ENCODE assay signal across 17 mouse cellular contexts in genomic region chr15:103083598-103083997, GRCm38 (mm10).
"Had no signal": no experiment of that assay in that cellular context is flagged by ENCODE, and none has a peak within 500 bp of the region (broad histone marks: within the 10 kb centered on the region; RNA-seq: fewer than 3 reads in every experiment).

No protein-coding gene starts in this region.

- H3K9me3 ChIP-seq: limb, embryonic 10.5 days; limb, embryonic 13.5 days; megakaryocyte, embryonic 14.5 days; stomach, embryonic 15.5 days had no signal

- H3K36me3 ChIP-seq: limb, embryonic 10.5 days; limb, embryonic 13.5 days; stomach, embryonic 15.5 days had no signal

- ATAC-seq: intestine, postnatal 0 days had no signal

- DNase-seq: kidney, adult 2 months; kidney, postnatal 25 days; layer of hippocampus, adult 9-11 months; lung, embryonic 14.5 days; lung, postnatal 10 days; lung, postnatal 36 days; midbrain, embryonic 14.5 days; spleen, adult 18-20 months; thymus, postnatal 25 days had no signal

- H3K4me3 ChIP-seq: layer of hippocampus, adult 2 months; limb, embryonic 10.5 days; limb, embryonic 13.5 days; megakaryocyte, embryonic 14.5 days; stomach, embryonic 15.5 days had no signal

- H3K27ac ChIP-seq: kidney, postnatal 0 days; layer of hippocampus, adult 2 months; limb, embryonic 10.5 days; limb, embryonic 13.5 days; stomach, embryonic 15.5 days had no signal

- H3K4me2 ChIP-seq: limb, embryonic 13.5 days; lung, embryonic 14.5 days; midbrain, embryonic 11.5 days; stomach, embryonic 15.5 days had no signal

- H3K9ac ChIP-seq: limb, embryonic 13.5 days; lung, embryonic 14.5 days; stomach, embryonic 15.5 days had no signal
